Mouse (Mus musculus) lung, postnatal 0 days (tissue): ENCODE data around the gene Ptpdc1.

Experiments used
- CTCF ChIP-seq: IDR thresholded peaks from 2 replicates; pipeline ENCODE4 v1.5.1; 2016; ENCODE audit warnings: antibody characterized with exemption, mild to moderate bottlenecking
- EP300 ChIP-seq: IDR thresholded peaks from 2 replicates; pipeline ENCODE4 v1.6.1; 2016; ENCODE audit warnings: antibody characterized with exemption, mild to moderate bottlenecking, control low read depth

DNA sequence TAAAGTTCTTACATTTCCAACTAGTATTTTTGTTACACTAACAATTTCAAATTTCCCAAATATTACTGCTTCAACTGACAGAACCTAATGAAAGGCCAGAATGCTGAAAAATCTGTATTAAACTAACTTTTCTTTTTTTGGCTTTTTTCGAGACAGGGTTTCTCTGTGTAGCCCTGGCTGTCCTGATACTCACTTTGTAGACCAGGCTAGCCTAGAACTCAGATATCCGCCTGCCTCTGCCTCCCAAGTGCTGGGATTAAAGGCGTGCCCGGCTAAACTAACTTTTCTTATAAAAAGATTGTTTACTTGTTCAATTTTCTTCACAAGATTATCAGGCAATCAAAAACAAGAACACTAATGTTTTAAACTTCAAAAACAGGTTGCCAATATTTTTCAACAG, 80.6 kb downstream of the Ptpdc1 start:
- TF ChIP-seq CTCF (no peak), EP300 (peak; percentile 19; the same call in 1 of the 2 replicates)
